Mouse (Mus musculus) forebrain, embryonic 15.5 days (tissue): ENCODE data around the gene Eif2ak4. TPM values are rescaled to one million over a fixed set of nuclear protein-coding genes. Genes with fewer than 3 reads are reported as not detected.

Experiments used
- ATAC-seq: fragments of 200-750 bp; cut with Nextera tagmentation; replicated peaks from 2 replicates; pipeline ENCODE4 v1.8.0; 2017; ENCODE audit warnings: mild to moderate bottlenecking, moderate TSS enrichment, moderate library complexity
- H3K27ac ChIP-seq: fragments of 300-500 bp; sonication (generic); replicated peaks from 2 replicates; pipeline ENCODE4 v1.5.1; 2015; ENCODE audit warnings: mild to moderate bottlenecking, inconsistent platforms
- H3K27me3 ChIP-seq: fragments of 300-500 bp; sonication (generic); 2 replicates; pipeline ENCODE4 v1.6.1; 2015; ENCODE audit warnings: inconsistent platforms
- H3K36me3 ChIP-seq: fragments of 300-500 bp; sonication (generic); 2 replicates; pipeline ENCODE4 v1.6.1; 2015; ENCODE audit warnings: mild to moderate bottlenecking, inconsistent platforms
- H3K4me1 ChIP-seq: fragments of 300-500 bp; sonication (generic); 2 replicates; pipeline ENCODE4 v1.6.1; 2015; ENCODE audit warnings: inconsistent platforms
- H3K4me2 ChIP-seq: fragments of 300-500 bp; sonication (generic); replicated peaks from 2 replicates; pipeline ENCODE4 v1.6.1; 2015; ENCODE audit warnings: mild to moderate bottlenecking, inconsistent platforms
- H3K4me3 ChIP-seq: fragments of 300-500 bp; sonication (generic); 2 replicates; pipeline ENCODE4 v1.5.1; 2015; ENCODE audit warnings: mild to moderate bottlenecking, inconsistent platforms
- H3K9ac ChIP-seq: fragments of 300-500 bp; sonication (generic); replicated peaks from 2 replicates; pipeline ENCODE4 v1.6.1; 2015; ENCODE audit warnings: mild to moderate bottlenecking, inconsistent platforms
- H3K9me3 ChIP-seq: fragments of 300-500 bp; sonication (generic); 2 replicates; pipeline ENCODE4 v1.6.1; 2016; ENCODE audit warnings: inconsistent platforms
- WGBS: fragments of 180-500 bp; shearing (Covaris S2); methylation state at CpG from one replicate; pipeline ENCODE4 v1.1.7; 2015; ENCODE audit warnings: mixed read lengths; 5-methylcytosine and 5-hydroxymethylcytosine counted together
- polyA plus RNA-seq: library from polyadenylated mRNA; unstranded; fragments of >200 nt; fragmentation: Nextera tagmentation; extraction: Ambion mirVana; gene quantifications from 2 replicates; pipeline ENCODE4 v1.2.1, GENCODE M21; 2015

Eif2ak4 gene
- polyA plus RNA-seq, 1 experiment from 2014 or later, result 8.1 TPM

GRCm38 (mm10) chr2:118445696-118446674 is 57.6 kb downstream of the Eif2ak4 start:
- 8% methylated on average over 13 of the region's 13 CpGs for WGBS
- Histone ChIP-seq H3K9ac (no peak overlapping the region), H3K36me3 (peaks cover 5% of the 10 kb centered on the region; the same call in 1 of the 2 replicates), H3K9me3 (no peaks in the 10 kb centered on the region), H3K4me1 (peaks cover 16% of the 10 kb centered on the region), H3K4me2 (no peak overlapping the region), H3K4me3 (no peak overlapping the region), H3K27ac (peak overlapping the region; percentile 68), H3K27me3 (no peaks in the 10 kb centered on the region)
- peak; percentile 91 for ATAC-seq

GRCm38 (mm10) chr2:118448181-118448580 is 59.8 kb downstream of the Eif2ak4 start:
- Histone ChIP-seq H3K36me3 (peaks cover 5% of the 10 kb centered on the region; the same call in 1 of the 2 replicates), H3K9ac (no peak overlapping the region), H3K4me2 (no peak overlapping the region), H3K4me3 (no peak overlapping the region), H3K27me3 (no peaks in the 10 kb centered on the region), H3K27ac (no peak overlapping the region), H3K4me1 (peaks cover 16% of the 10 kb centered on the region), H3K9me3 (no peaks in the 10 kb centered on the region)
- WGBS, result 91% methylated on average over 12 of the region's 12 CpGs
- ATAC-seq, result no peak

GRCm38 (mm10) chr2:118451056-118451455 is 62.6 kb downstream of the Eif2ak4 start:
- WGBS, result 94% methylated on average over 6 of the region's 6 CpGs
- no peaks in the 10 kb centered on the region for H3K9me3 ChIP-seq
- H3K4me2 ChIP-seq, result no peak overlapping the region
- no peak overlapping the region for H3K9ac ChIP-seq
- H3K27me3 ChIP-seq, result no peaks in the 10 kb centered on the region
- no peak for ATAC-seq
- no peak overlapping the region for H3K27ac ChIP-seq
- peaks cover 8% of the 10 kb centered on the region for H3K4me1 ChIP-seq
- H3K36me3 ChIP-seq, result peaks cover under 1% of the 10 kb centered on the region; the same call in 1 of the 2 replicates
- no peak overlapping the region for H3K4me3 ChIP-seq

- 0 out of 2 replicates have a peak, but pooled peaks cover 8% of the 10 kb centered on the region for H3K4me1 ChIP-seq
- H3K36me3 ChIP-seq, result peaks cover 7% of the 10 kb centered on the region; the same call in 1 of the 2 replicates
- no peaks in the 10 kb centered on the region for H3K27me3 ChIP-seq
- H3K4me2 ChIP-seq, result no peak overlapping the region
- H3K27ac ChIP-seq, result no peak overlapping the region
- no peak for ATAC-seq
- H3K4me3 ChIP-seq, result no peak overlapping the region
- no peaks in the 10 kb centered on the region for H3K9me3 ChIP-seq
- 90% methylated on average over 3 of the region's 3 CpGs for WGBS
- no peak overlapping the region for H3K9ac ChIP-seq
Measured at GRCm38 (mm10) chr2:118457029-118457428, 68.6 kb downstream of the Eif2ak4 start.

GRCm38 (mm10) chr2:118457463-118458261 is 69.2 kb downstream of the Eif2ak4 start:
- WGBS, result 71% methylated on average over 13 of the region's 13 CpGs
- Histone ChIP-seq H3K27ac (peak overlapping the region; percentile 60), H3K9ac (no peak overlapping the region), H3K4me2 (no peak overlapping the region), H3K4me3 (no peak overlapping the region), H3K36me3 (peaks cover 7% of the 10 kb centered on the region; the same call in 1 of the 2 replicates), H3K27me3 (no peaks in the 10 kb centered on the region), H3K9me3 (no peaks in the 10 kb centered on the region), H3K4me1 (0 out of 2 replicates have a peak, but pooled peaks cover 8% of the 10 kb centered on the region)
- peak; percentile 84 for ATAC-seq

- WGBS, result 71% methylated on average over 16 of the region's 16 CpGs
- no peak overlapping the region for H3K4me3 ChIP-seq
- no peaks in the 10 kb centered on the region for H3K27me3 ChIP-seq
- ATAC-seq, result no peak
- 0 out of 2 replicates have a peak, but pooled peaks cover 8% of the 10 kb centered on the region for H3K4me1 ChIP-seq
- peaks cover 18% of the 10 kb centered on the region for H3K36me3 ChIP-seq
- H3K4me2 ChIP-seq, result no peak overlapping the region
- H3K27ac ChIP-seq, result no peak overlapping the region
- H3K9ac ChIP-seq, result no peak overlapping the region
- H3K9me3 ChIP-seq, result no peaks in the 10 kb centered on the region
Measured at GRCm38 (mm10) chr2:118461480-118462165, 73.2 kb downstream of the Eif2ak4 start.

- H3K4me2 ChIP-seq, result no peak overlapping the region
- WGBS, result 93% methylated on average over 5 of the region's 5 CpGs
- H3K27ac ChIP-seq, result no peak overlapping the region
- no peak overlapping the region for H3K9ac ChIP-seq
- no peak for ATAC-seq
- H3K36me3 ChIP-seq, result peaks cover 24% of the 10 kb centered on the region
- H3K9me3 ChIP-seq, result no peaks in the 10 kb centered on the region
- H3K27me3 ChIP-seq, result no peaks in the 10 kb centered on the region
- no peaks in the 10 kb centered on the region for H3K4me1 ChIP-seq
- no peak overlapping the region for H3K4me3 ChIP-seq
Measured at GRCm38 (mm10) chr2:118463480-118463879, 75.1 kb downstream of the Eif2ak4 start.

GRCm38 (mm10) chr2:118464450-118464849 is 76.0 kb downstream of the Eif2ak4 start:
- Histone ChIP-seq H3K27ac (no peak overlapping the region), H3K36me3 (peaks cover 28% of the 10 kb centered on the region), H3K27me3 (no peaks in the 10 kb centered on the region), H3K4me1 (no peaks in the 10 kb centered on the region), H3K4me2 (no peak overlapping the region), H3K4me3 (no peak overlapping the region), H3K9me3 (no peaks in the 10 kb centered on the region), H3K9ac (no peak overlapping the region)
- ATAC-seq, result no peak
- 59% methylated on average over 3 of the region's 3 CpGs for WGBS

GRCm38 (mm10) chr2:118465894-118466293 is 77.5 kb downstream of the Eif2ak4 start:
- H3K9me3 ChIP-seq, result no peaks in the 10 kb centered on the region
- H3K27me3 ChIP-seq, result no peaks in the 10 kb centered on the region
- no peak for ATAC-seq
- H3K27ac ChIP-seq, result no peak overlapping the region
- no peak overlapping the region for H3K4me3 ChIP-seq
- no peaks in the 10 kb centered on the region for H3K4me1 ChIP-seq
- no peak overlapping the region for H3K9ac ChIP-seq
- H3K36me3 ChIP-seq, result peaks cover 40% of the 10 kb centered on the region
- H3K4me2 ChIP-seq, result no peak overlapping the region
- WGBS, result 59% methylated on average over 2 of the region's 2 CpGs

GRCm38 (mm10) chr2:118466601-118467000 is 78.2 kb downstream of the Eif2ak4 start:
- no peak for ATAC-seq
- Histone ChIP-seq H3K4me1 (no peaks in the 10 kb centered on the region), H3K9ac (no peak overlapping the region), H3K27me3 (no peaks in the 10 kb centered on the region), H3K27ac (no peak overlapping the region), H3K36me3 (peaks cover 47% of the 10 kb centered on the region), H3K4me3 (no peak overlapping the region), H3K9me3 (no peaks in the 10 kb centered on the region), H3K4me2 (no peak overlapping the region)
- WGBS, result 61% methylated on average over 1 of the region's 1 CpGs

GRCm38 (mm10) chr2:118468354-118468753 is 79.9 kb downstream of the Eif2ak4 start:
- Histone ChIP-seq H3K27me3 (no peaks in the 10 kb centered on the region), H3K9me3 (no peaks in the 10 kb centered on the region), H3K36me3 (peaks cover 56% of the 10 kb centered on the region), H3K9ac (no peak overlapping the region), H3K4me1 (no peaks in the 10 kb centered on the region), H3K4me3 (no peak overlapping the region), H3K27ac (no peak overlapping the region), H3K4me2 (no peak overlapping the region)
- no peak for ATAC-seq
